ENCODE assay signal across 34 mouse cellular contexts in genomic region chr17:85100232-85100631, GRCm38 (mm10).
"Had no signal": no experiment of that assay in that cellular context is flagged by ENCODE, and none has a peak within 500 bp of the region (broad histone marks: within the 10 kb centered on the region; RNA-seq: fewer than 3 reads in every experiment).

No protein-coding gene starts in this region.

- H3K4me3 ChIP-seq: heart, embryonic 12.5 days; heart, embryonic 13.5 days; heart, embryonic 15.5 days; hindbrain, embryonic 10.5 days; hindbrain, embryonic 12.5 days; hindbrain, embryonic 13.5 days; hindbrain, embryonic 15.5 days; intestine, embryonic 15.5 days; kidney, embryonic 15.5 days; layer of hippocampus, adult 2 months; left cerebral cortex, adult 2 months had no signal

- H3K9ac ChIP-seq: heart, embryonic 12.5 days; heart, embryonic 13.5 days; heart, embryonic 15.5 days; hindbrain, embryonic 12.5 days; hindbrain, embryonic 13.5 days; hindbrain, embryonic 14.5 days; hindbrain, embryonic 15.5 days; intestine, embryonic 15.5 days; kidney, embryonic 15.5 days had no signal

- H3K27ac ChIP-seq: heart, embryonic 13.5 days; heart, embryonic 15.5 days; hindbrain, embryonic 10.5 days; hindbrain, embryonic 12.5 days; hindbrain, embryonic 13.5 days; hindbrain, embryonic 14.5 days; hindbrain, embryonic 15.5 days; hindbrain, postnatal 0 days; intestine, embryonic 15.5 days; kidney, embryonic 15.5 days; kidney, postnatal 0 days; layer of hippocampus, adult 2 months; left cerebral cortex, adult 2 months had no signal

- H3K27me3 ChIP-seq: heart, embryonic 12.5 days; heart, embryonic 13.5 days; heart, embryonic 15.5 days; hindbrain, embryonic 13.5 days; hindbrain, embryonic 15.5 days; intestine, embryonic 15.5 days; kidney, embryonic 15.5 days had no signal

- ATAC-seq: hindbrain, embryonic 16.5 days; hindbrain, postnatal 0 days; inflammation-experienced regulatory T-cells, adult 6 months; intestine, embryonic 15.5 days; intestine, embryonic 16.5 days; intestine, postnatal 0 days had no signal

- H3K9me3 ChIP-seq: heart, embryonic 15.5 days; intestine, embryonic 15.5 days had no signal

- H3K4me1 ChIP-seq: heart, embryonic 13.5 days; heart, embryonic 15.5 days; hindbrain, embryonic 12.5 days; hindbrain, embryonic 15.5 days; intestine, embryonic 15.5 days; kidney, embryonic 15.5 days had no signal

- DNase-seq: heart, postnatal 10 days; heart, postnatal 14 days; heart, postnatal 36 days; heart, postnatal 4 days; kidney, adult 11 months; kidney, adult 18-20 months; kidney, adult 2 months; kidney, adult 8-10 months; kidney, adult 9 months; kidney, postnatal 10 days; kidney, postnatal 14 days; kidney, postnatal 25 days; kidney, postnatal 36 days; kidney, postnatal 4 days; layer of hippocampus, adult 9-11 months; layer of hippocampus, postnatal 36 days had no signal
